In genomic region chr1:163994173-163994720, GRCm38 (mm10) we compare ENCODE assay signal across 8 mouse cellular contexts. TPM values are rescaled to one million over a fixed set of nuclear protein-coding genes. Genes with fewer than 3 reads are reported as not detected.
DNase-seq lines count a peak whose midpoint lies in the region; ATAC-seq and TF ChIP-seq lines count a peak whose summit lies in the region.

No protein-coding gene starts in this region.

- H3K9ac ChIP-seq in heart, embryonic 12.5 days: peak overlapping the region; percentile 85
- H3K9ac ChIP-seq in hindbrain, embryonic 11.5 days (ENCODE audit: low read depth, low read length): peak overlapping the region; percentile 52

- H3K36me3 ChIP-seq in heart, embryonic 12.5 days: peaks cover 9% of the 10 kb centered on the region
- no peaks in the 10 kb centered on the region for H3K36me3 ChIP-seq in hindbrain, embryonic 11.5 days (ENCODE audit: control insufficient read depth, insufficient read depth, low read length)

- peak overlapping the region; percentile 84 for H3K4me3 ChIP-seq in heart, embryonic 12.5 days
- peak overlapping the region; percentile 58 for H3K4me3 ChIP-seq in hindbrain, embryonic 11.5 days (ENCODE audit: low read depth, low read length)

- ATAC-seq in heart, embryonic 12.5 days (ENCODE audit: insufficient number of reproducible peaks, low FRiP score): peak; percentile 85
- ATAC-seq in Patski: peak; percentile 52
- peak; percentile 84 for ATAC-seq in hindbrain, embryonic 11.5 days (ENCODE audit: low FRiP score)
- ATAC-seq in megakaryocyte progenitor cell, adult 5-6 weeks (replicated peaks; ENCODE audit: poor library complexity): peak; percentile 75

- H3K27me3 ChIP-seq in heart, embryonic 12.5 days (replicated peaks): no peaks in the 10 kb centered on the region
- no peaks in the 10 kb centered on the region for H3K27me3 ChIP-seq in Patski
- H3K27me3 ChIP-seq in hindbrain, embryonic 11.5 days (ENCODE audit: control insufficient read depth, insufficient read depth, low read length): no peaks in the 10 kb centered on the region

- DNase-seq in heart, adult 18-20 months: no peak
- DNase-seq in Patski (ENCODE audit: low read depth, low spot score): no peak
- DNase-seq in hindbrain, embryonic 11.5 days (ENCODE audit: low spot score): no peak
- no peak for DNase-seq in natural killer cell, adult 2 months (ENCODE audit: low spot score in 2 of 2)
- no peak for DNase-seq in thymus, postnatal 10 days (ENCODE audit: low spot score in 2 of 2)
- DNase-seq in ovary, postnatal 10 days (ENCODE audit: low spot score): no peak

- in situ Hi-C loops in Patski (cut with MboI; ENCODE audit: low pct_unique_long_range_greater_than_20kb): no loop called here

- H3K4me1 ChIP-seq in heart, embryonic 12.5 days (replicated peaks): 0 out of 2 replicates have a peak, but pooled peaks cover 6% of the 10 kb centered on the region
- H3K4me1 ChIP-seq in hindbrain, embryonic 11.5 days (replicated peaks; ENCODE audit: control insufficient read depth, insufficient read depth, low read length): no peaks in the 10 kb centered on the region

- no peaks in the 10 kb centered on the region for H3K9me3 ChIP-seq in heart, embryonic 12.5 days (replicated peaks)
- H3K9me3 ChIP-seq in hindbrain, embryonic 11.5 days (ENCODE audit: control insufficient read depth, low read length): no peaks in the 10 kb centered on the region

- WGBS in heart, embryonic 12.5 days: 1% methylated on average over 38 of the region's 38 CpGs
- 2% methylated on average over 38 of the region's 38 CpGs for WGBS in hindbrain, embryonic 11.5 days

- peak overlapping the region; percentile 80 for H3K4me2 ChIP-seq in heart, embryonic 12.5 days
- H3K4me2 ChIP-seq in hindbrain, embryonic 11.5 days (replicated peaks; ENCODE audit: low read depth, low read length): peak overlapping the region; percentile 69

- no peak for TF ChIP-seq CTCF in Patski (IDR thresholded peaks at IDR 0.05)

- POLR2A ChIA-PET in Patski (lab: Charles Lee): no interaction called here

- peak overlapping the region; percentile 70; the same call in 1 of the 2 replicates for H3K27ac ChIP-seq in heart, embryonic 12.5 days (ENCODE audit: poor library complexity, severe bottlenecking)
- H3K27ac ChIP-seq in hindbrain, embryonic 11.5 days (ENCODE audit: low read depth, low read length): no peak overlapping the region

- CTCF ChIA-PET in Patski (lab: Charles Lee): interaction anchor here (0.9 kb wide), 1 partner anchor 144 kb away, joined by 3 read pairs; no protein-coding TSS in a partner anchor

RNA-seq across cellular contexts. Expression of gene BC055324, which starts 0.3 kb away (rescaled TPM):
- polyA plus RNA-seq in heart, embryonic 12.5 days (2016; fragmentation: Nextera tagmentation; extraction: Ambion mirVana): 18.9 and 19.2 TPM in 2 replicates
- total RNA-seq in heart, adult 18-20 months (2021): 1 to 10 TPM in 1 of 2 experiments, under 1 TPM in 1; 0.72 to 2.0 TPM
- 8.0 TPM for polyA plus RNA-seq in Patski (2021)
- 26.1 and 29.8 TPM in 2 replicates for polyA plus RNA-seq in hindbrain, embryonic 11.5 days (2014; fragmentation: Nextera tagmentation; extraction: Ambion mirVana)
- total RNA-seq in megakaryocyte progenitor cell, adult 5-6 weeks (2015): 20.4 and 25.5 TPM in 2 replicates
- total RNA-seq in megakaryocyte progenitor cell, adult 5-6 weeks (2017): 19.9 and 20.0 TPM in 2 replicates

RNA-seq across cellular contexts. Expression of gene Mettl18, which starts 0.4 kb away (rescaled TPM):
- 6.4 and 7.4 TPM in 2 replicates for polyA plus RNA-seq in heart, embryonic 12.5 days (2016; fragmentation: Nextera tagmentation; extraction: Ambion mirVana)
- total RNA-seq in heart, adult 18-20 months (2021): 1 to 10 TPM; 3.4 to 5.1 TPM
- polyA plus RNA-seq in Patski (2021): 6.6 TPM
- polyA plus RNA-seq in hindbrain, embryonic 11.5 days (2014; fragmentation: Nextera tagmentation; extraction: Ambion mirVana): 8.2 and 11.2 TPM in 2 replicates
- 5.1 and 6.8 TPM in 2 replicates for total RNA-seq in megakaryocyte progenitor cell, adult 5-6 weeks (2015)
- 15.2 and 20.2 TPM in 2 replicates for total RNA-seq in megakaryocyte progenitor cell, adult 5-6 weeks (2017)

RNA-seq across cellular contexts. Expression of gene Sele, which starts 53.8 kb away (rescaled TPM):
- 0.37 and 0.46 TPM in 2 replicates for polyA plus RNA-seq in heart, embryonic 12.5 days (2016; fragmentation: Nextera tagmentation; extraction: Ambion mirVana)
- under 1 TPM in 1 of 2 experiments, not detected in 1; 0.37 TPM for total RNA-seq in heart, adult 18-20 months (2021)
- polyA plus RNA-seq in Patski (2021): not detected
- polyA plus RNA-seq in hindbrain, embryonic 11.5 days (2014; fragmentation: Nextera tagmentation; extraction: Ambion mirVana): not detected in 2 replicates
- not detected in 2 replicates for total RNA-seq in megakaryocyte progenitor cell, adult 5-6 weeks (2015)
- total RNA-seq in megakaryocyte progenitor cell, adult 5-6 weeks (2017): 0.07 and 0.12 TPM in 2 replicates
